In the genomic region with DNA sequence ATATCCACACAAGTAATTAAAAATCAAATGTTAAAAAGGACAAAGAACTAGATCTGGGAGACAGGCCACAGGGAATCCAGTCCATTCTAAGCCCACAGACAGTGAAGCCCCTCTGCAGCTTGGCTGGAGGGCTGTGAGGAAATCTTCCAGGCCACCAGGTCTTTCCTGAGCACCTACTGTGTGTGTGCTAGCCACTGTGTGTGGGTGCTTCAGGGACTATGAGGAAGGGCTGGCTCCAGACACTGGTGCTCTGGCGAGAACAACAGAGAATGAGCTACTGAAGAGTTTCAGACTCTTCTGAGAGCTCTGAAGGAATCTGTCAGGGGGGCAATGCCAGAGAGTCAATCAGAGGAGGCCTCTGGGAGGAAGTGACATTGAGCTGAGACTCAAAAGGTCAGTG, we compare ENCODE assay signal across 10 mouse cellular contexts. TPM values are rescaled to one million over a fixed set of nuclear protein-coding genes. Genes with fewer than 3 reads are reported as not detected.
A peak's percentile ranks its signal among the peaks of the same experiment; 100 is the strongest.
DNase-seq lines count a peak whose midpoint lies in the region; ATAC-seq and TF ChIP-seq lines count a peak whose summit lies in the region.
"Had no signal": no experiment of that assay in that cellular context is flagged by ENCODE, and none has a peak within 500 bp of the region (broad histone marks: within the 10 kb centered on the region; RNA-seq: fewer than 3 reads in every experiment).

No protein-coding gene starts in this region.

- no peak overlapping the region for H3K9ac ChIP-seq in hindbrain, embryonic 12.5 days
- H3K9ac ChIP-seq in hindbrain, embryonic 11.5 days (ENCODE audit: low read depth, low read length) = no peak overlapping the region
- H3K9ac ChIP-seq in midbrain, embryonic 16.5 days (ENCODE audit: low read depth, low read length) = no peak overlapping the region
- H3K9ac ChIP-seq in embryonic facial prominence, embryonic 15.5 days = no peak overlapping the region

- H3K9me3 ChIP-seq in hindbrain, embryonic 12.5 days (replicated peaks) = no peaks in the 10 kb centered on the region
- H3K9me3 ChIP-seq in hindbrain, embryonic 11.5 days (ENCODE audit: control insufficient read depth, low read length) = no peaks in the 10 kb centered on the region
- H3K9me3 ChIP-seq in midbrain, embryonic 10.5 days (replicated peaks) = no peaks in the 10 kb centered on the region
- no peaks in the 10 kb centered on the region for H3K9me3 ChIP-seq in midbrain, embryonic 16.5 days (replicated peaks; ENCODE audit: control insufficient read depth, low read length, poor library complexity, severe bottlenecking)
- no peaks in the 10 kb centered on the region for H3K9me3 ChIP-seq in embryonic facial prominence, embryonic 15.5 days (replicated peaks)

- peaks cover 7% of the 10 kb centered on the region; the same call in 1 of the 2 replicates for H3K27me3 ChIP-seq in hindbrain, embryonic 12.5 days
- no peaks in the 10 kb centered on the region for H3K27me3 ChIP-seq in hindbrain, embryonic 11.5 days (ENCODE audit: control insufficient read depth, insufficient read depth, low read length)
- no peaks in the 10 kb centered on the region for H3K27me3 ChIP-seq in midbrain, embryonic 10.5 days (ENCODE audit: low read depth, poor library complexity, severe bottlenecking)
- no peaks in the 10 kb centered on the region for H3K27me3 ChIP-seq in midbrain, embryonic 16.5 days (ENCODE audit: control insufficient read depth, insufficient read depth, low read depth, low read length)
- H3K27me3 ChIP-seq in embryonic facial prominence, embryonic 15.5 days = no peaks in the 10 kb centered on the region
- H3K27me3 ChIP-seq in small intestine, adult 2 months (ENCODE audit: control insufficient read depth, insufficient read depth, low read length) = no peaks in the 10 kb centered on the region

- 63% methylated on average over 1 of the region's 1 CpGs for WGBS in hindbrain, embryonic 12.5 days
- 69% methylated on average over 1 of the region's 1 CpGs for WGBS in hindbrain, embryonic 11.5 days
- WGBS in midbrain, embryonic 10.5 days = 80% methylated on average over 1 of the region's 1 CpGs
- 65% methylated on average over 1 of the region's 1 CpGs for WGBS in midbrain, embryonic 16.5 days
- WGBS in embryonic facial prominence, embryonic 15.5 days = 63% methylated on average over 1 of the region's 1 CpGs
- 64% methylated on average over 1 of the region's 1 CpGs for WGBS in small intestine, adult 2 months

- peak overlapping the region; percentile 30; the same call in 1 of the 2 replicates for H3K27ac ChIP-seq in hindbrain, embryonic 12.5 days
- no peak overlapping the region for H3K27ac ChIP-seq in hindbrain, embryonic 11.5 days (ENCODE audit: low read depth, low read length)
- 0 out of 2 replicates have a peak overlapping the region, but pooled peaks have one; percentile 17 for H3K27ac ChIP-seq in midbrain, embryonic 10.5 days (replicated peaks)
- H3K27ac ChIP-seq in midbrain, embryonic 16.5 days (ENCODE audit: low read length) = no peak overlapping the region
- H3K27ac ChIP-seq in embryonic facial prominence, embryonic 15.5 days (replicated peaks) = peak overlapping the region; percentile 29; the same call in 1 of the 2 replicates
- H3K27ac ChIP-seq in small intestine, adult 2 months (ENCODE audit: insufficient read depth, low read depth, low read length) = peak overlapping the region; percentile 85

- ATAC-seq in hindbrain, embryonic 12.5 days (ENCODE audit: low FRiP score) = no peak
- ATAC-seq in hindbrain, embryonic 11.5 days (ENCODE audit: low FRiP score) = no peak
- no peak for ATAC-seq in midbrain, embryonic 16.5 days
- ATAC-seq in embryonic facial prominence, embryonic 15.5 days (ENCODE audit: insufficient number of reproducible peaks, low FRiP score, low TSS enrichment, low read depth) = no peak

- no peak for TF ChIP-seq CTCF in small intestine, adult 2 months (IDR thresholded peaks at IDR 0.05; ENCODE audit: extremely low read depth, insufficient read length, insufficient replicate concordance, low read depth, low read length)

- TF ChIP-seq POLR2A in small intestine, adult 2 months (IDR thresholded peaks at IDR 0.05; ENCODE audit: low read depth, low read length) = 0 out of 2 replicates have a peak, but pooled peaks have one; percentile 6

- no peak overlapping the region for H3K4me3 ChIP-seq in hindbrain, embryonic 12.5 days
- H3K4me3 ChIP-seq in hindbrain, embryonic 11.5 days (ENCODE audit: low read depth, low read length) = no peak overlapping the region
- no peak overlapping the region for H3K4me3 ChIP-seq in midbrain, embryonic 10.5 days
- H3K4me3 ChIP-seq in midbrain, embryonic 16.5 days (ENCODE audit: low read depth, low read length) = no peak overlapping the region
- H3K4me3 ChIP-seq in embryonic facial prominence, embryonic 15.5 days (replicated peaks) = no peak overlapping the region
- no peak overlapping the region for H3K4me3 ChIP-seq in small intestine, adult 2 months (ENCODE audit: low read depth, low read length)

- H3K36me3 ChIP-seq in hindbrain, embryonic 12.5 days = no peaks in the 10 kb centered on the region
- no peaks in the 10 kb centered on the region for H3K36me3 ChIP-seq in hindbrain, embryonic 11.5 days (ENCODE audit: control insufficient read depth, insufficient read depth, low read length)
- peaks cover 29% of the 10 kb centered on the region for H3K36me3 ChIP-seq in midbrain, embryonic 10.5 days
- no peaks in the 10 kb centered on the region for H3K36me3 ChIP-seq in midbrain, embryonic 16.5 days (ENCODE audit: control insufficient read depth, insufficient read depth, low read length)
- H3K36me3 ChIP-seq in embryonic facial prominence, embryonic 15.5 days = 0 out of 2 replicates have a peak, but pooled peaks cover 6% of the 10 kb centered on the region
- no peaks in the 10 kb centered on the region for H3K36me3 ChIP-seq in small intestine, adult 2 months (ENCODE audit: control insufficient read depth, insufficient read depth, low read length)

- peaks cover 55% of the 10 kb centered on the region for H3K4me1 ChIP-seq in hindbrain, embryonic 12.5 days
- H3K4me1 ChIP-seq in hindbrain, embryonic 11.5 days (replicated peaks; ENCODE audit: control insufficient read depth, insufficient read depth, low read length) = no peaks in the 10 kb centered on the region
- peaks cover 50% of the 10 kb centered on the region for H3K4me1 ChIP-seq in midbrain, embryonic 10.5 days
- H3K4me1 ChIP-seq in midbrain, embryonic 16.5 days (ENCODE audit: control insufficient read depth, insufficient read depth, low read length) = peaks cover 9% of the 10 kb centered on the region; the same call in 1 of the 2 replicates
- peaks cover 37% of the 10 kb centered on the region for H3K4me1 ChIP-seq in embryonic facial prominence, embryonic 15.5 days
- H3K4me1 ChIP-seq in small intestine, adult 2 months (ENCODE audit: control insufficient read depth, insufficient read depth, insufficient read length, low read length) = peaks cover 65% of the 10 kb centered on the region

- DNase-seq in hindbrain, embryonic 11.5 days (ENCODE audit: low spot score) = no peak
- DNase-seq in midbrain, embryonic 10.5 days (ENCODE audit: low spot score) = no peak
- DNase-seq in embryo, embryonic 9.5 days (ENCODE audit: extremely low spot score) = no peak
- DNase-seq: cerebellum, postnatal 10 days; lung, adult 2 months; right cerebral cortex, postnatal 14 days had no signal

- H3K4me2 ChIP-seq in hindbrain, embryonic 12.5 days (replicated peaks) = no peak overlapping the region
- no peak overlapping the region for H3K4me2 ChIP-seq in hindbrain, embryonic 11.5 days (replicated peaks; ENCODE audit: low read depth, low read length)
- H3K4me2 ChIP-seq in midbrain, embryonic 16.5 days (ENCODE audit: low read length) = no peak overlapping the region
- no peak overlapping the region for H3K4me2 ChIP-seq in embryonic facial prominence, embryonic 15.5 days (replicated peaks)

RNA-seq across cellular contexts. Expression of a gene that starts 13.6 kb away (rescaled TPM):
- polyA plus RNA-seq in hindbrain, embryonic 12.5 days (2016; fragmentation: Nextera tagmentation; extraction: Ambion mirVana) = 185 and 186 TPM in 2 replicates
- polyA plus RNA-seq in hindbrain, embryonic 11.5 days (2014; fragmentation: Nextera tagmentation; extraction: Ambion mirVana) = 104 and 115 TPM in 2 replicates
- 62.5 and 74.5 TPM in 2 replicates for polyA plus RNA-seq in midbrain, embryonic 10.5 days (2016; fragmentation: Nextera tagmentation; extraction: Ambion mirVana)
- 88.1 and 94.5 TPM in 2 replicates for polyA plus RNA-seq in midbrain, embryonic 16.5 days (2015; fragmentation: Nextera tagmentation; extraction: Ambion mirVana)
- polyA plus RNA-seq in embryonic facial prominence, embryonic 15.5 days (2015; fragmentation: Nextera tagmentation; extraction: Ambion mirVana) = 116 and 138 TPM in 2 replicates
- polyA plus RNA-seq in small intestine, adult 2 months (2012; rRNA removed) = 35.8 and 75.6 TPM in 2 replicates

Comparison
In these comparisons a context has a peak if more than half of its experiments do, and no peak if none do; other contexts are left out.
1. H3K27ac ChIP-seq: peak in hindbrain, embryonic 12.5 days (single experiment), midbrain, embryonic 10.5 days (single experiment), embryonic facial prominence, embryonic 15.5 days (single experiment) and small intestine, adult 2 months (single experiment); none in hindbrain, embryonic 11.5 days (single experiment) and midbrain, embryonic 16.5 days (single experiment).